Mouse (Mus musculus) urinary bladder, postnatal 36 days (tissue): ENCODE measurements around the gene Cdk6.
"Not testable (repeated sequence)": the region's sequence is repeated elsewhere in the genome, so short reads cannot be mapped to it uniquely, and the experiment has no call there.

ENCODE experiments used
- DNase-seq, 2 experiments: peaks; one replicate each; pipeline ENCODE4 v3.0.0; 2022; ENCODE audit warnings: low spot score in 2 of 2, mixed read lengths in 1 of 2

Cdk6 gene

GRCm38 (mm10) chr5:3420832-3421228 lies 79.5 kb downstream of the Cdk6 start:
- DNase-seq = no peak

GRCm38 (mm10) chr5:3433131-3433700 lies 91.9 kb downstream of the Cdk6 start:
- DNase-seq = not testable (repeated sequence)

- not testable (repeated sequence) for DNase-seq
Observed at GRCm38 (mm10) chr5:3434105-3434504, 92.8 kb downstream of the Cdk6 start.

- DNase-seq = not testable (repeated sequence)
Observed at GRCm38 (mm10) chr5:3438453-3439003, 97.2 kb downstream of the Cdk6 start.

GRCm38 (mm10) chr5:3439386-3439785 lies 98.1 kb downstream of the Cdk6 start:
- DNase-seq = not testable (repeated sequence)

GRCm38 (mm10) chr5:3442524-3442923 lies 101.2 kb downstream of the Cdk6 start:
- not testable (repeated sequence) for DNase-seq

- not testable (repeated sequence) for DNase-seq
Observed at GRCm38 (mm10) chr5:3451233-3451632, 109.9 kb downstream of the Cdk6 start.

GRCm38 (mm10) chr5:3453946-3454345 lies 112.7 kb downstream of the Cdk6 start:
- DNase-seq = not testable (repeated sequence)

GRCm38 (mm10) chr5:3460907-3461306 lies 119.6 kb downstream of the Cdk6 start:
- no peak for DNase-seq

- no peak for DNase-seq
Observed at GRCm38 (mm10) chr5:3461401-3461800, 120.1 kb downstream of the Cdk6 start.

GRCm38 (mm10) chr5:3462897-3463757 lies 121.8 kb downstream of the Cdk6 start:
- DNase-seq = no peak

- no peak for DNase-seq
Observed at GRCm38 (mm10) chr5:3463758-3464157, 122.5 kb downstream of the Cdk6 start.

GRCm38 (mm10) chr5:3466069-3466877 lies 125.0 kb downstream of the Cdk6 start:
- no peak for DNase-seq

- no peak for DNase-seq
Observed at GRCm38 (mm10) chr5:3470866-3471265, 129.6 kb downstream of the Cdk6 start.

- no peak for DNase-seq
Observed at GRCm38 (mm10) chr5:3472311-3473156, 131.2 kb downstream of the Cdk6 start.

- no peak for DNase-seq
Observed at GRCm38 (mm10) chr5:3477711-3478110, 136.4 kb downstream of the Cdk6 start.

- no peak for DNase-seq
Observed at GRCm38 (mm10) chr5:3478216-3478615, 136.9 kb downstream of the Cdk6 start.

- DNase-seq = no peak
Observed at GRCm38 (mm10) chr5:3479016-3479795, 137.9 kb downstream of the Cdk6 start.

GRCm38 (mm10) chr5:3480637-3481395 lies 139.5 kb downstream of the Cdk6 start:
- DNase-seq = no peak
